In the genomic region with DNA sequence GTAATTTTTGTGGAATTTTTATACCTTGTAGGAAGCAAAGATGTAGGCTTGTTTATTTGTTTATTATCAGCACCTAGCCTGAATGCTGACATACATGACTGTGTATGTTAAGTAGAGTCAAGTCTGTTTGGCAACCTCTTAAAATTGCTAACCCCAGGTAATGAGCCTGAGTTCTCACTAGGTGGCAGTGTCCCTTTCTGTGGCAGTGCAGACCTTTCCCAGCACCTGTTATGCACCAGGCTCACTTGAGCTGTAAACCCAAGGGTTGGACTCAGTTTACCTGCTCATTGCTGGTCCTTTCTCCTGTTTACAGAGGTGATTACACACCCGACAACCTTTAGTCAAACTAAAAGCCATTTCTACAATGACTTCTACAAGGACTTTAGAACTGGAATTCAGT, we compare ENCODE assay signal across 8 mouse cellular contexts. TPM values are rescaled to one million over a fixed set of nuclear protein-coding genes. Genes with fewer than 3 reads are reported as not detected.
DNase-seq lines count a peak whose midpoint lies in the region; ATAC-seq and TF ChIP-seq lines count a peak whose summit lies in the region.
"Had no signal": no experiment of that assay in that cellular context is flagged by ENCODE, and none has a peak within 500 bp of the region (broad histone marks: within the 10 kb centered on the region; RNA-seq: fewer than 3 reads in every experiment).

No protein-coding gene starts in this region.

- H3K9ac ChIP-seq in neural tube, embryonic 12.5 days: no peak overlapping the region
- no peak overlapping the region for H3K9ac ChIP-seq in hindbrain, embryonic 14.5 days
- no peak overlapping the region for H3K9ac ChIP-seq in liver, postnatal 0 days (replicated peaks)
- H3K9ac ChIP-seq: hindbrain, embryonic 15.5 days had no signal

- POLR2A ChIA-PET in Patski (lab: Charles Lee): interaction anchor here (0.6 kb wide), 1 partner anchor 180 kb away, joined by 4 read pairs; no protein-coding TSS in a partner anchor

- 60% methylated on average over 1 of the region's 1 CpGs for WGBS in neural tube, embryonic 12.5 days
- 63% methylated on average over 1 of the region's 1 CpGs for WGBS in hindbrain, embryonic 14.5 days
- 19% methylated on average over 1 of the region's 1 CpGs for WGBS in liver, postnatal 0 days (ENCODE audit: insufficient replicate concordance)

- TF ChIP-seq EP300 in liver, postnatal 0 days (IDR thresholded peaks at IDR 0.05; ENCODE audit: low read depth): no peak

- H3K4me2 ChIP-seq in neural tube, embryonic 12.5 days (replicated peaks): no peak overlapping the region
- no peak overlapping the region for H3K4me2 ChIP-seq in hindbrain, embryonic 14.5 days (replicated peaks)
- no peak overlapping the region for H3K4me2 ChIP-seq in liver, postnatal 0 days (ENCODE audit: low read depth, low read length)
- H3K4me2 ChIP-seq: hindbrain, embryonic 15.5 days had no signal

- no peaks in the 10 kb centered on the region for H3K36me3 ChIP-seq in neural tube, embryonic 12.5 days
- H3K36me3 ChIP-seq in hindbrain, embryonic 14.5 days (replicated peaks; ENCODE audit: control insufficient read depth, insufficient read depth): peaks cover 11% of the 10 kb centered on the region
- H3K36me3 ChIP-seq in liver, postnatal 0 days (replicated peaks; ENCODE audit: insufficient read depth, low read length): no peaks in the 10 kb centered on the region

- ATAC-seq in neural tube, embryonic 12.5 days (ENCODE audit: low FRiP score, low read depth): peak; percentile 48; the same call in 1 of the 2 replicates
- no peak for ATAC-seq in Patski
- no peak for ATAC-seq in hindbrain, embryonic 14.5 days (ENCODE audit: low FRiP score)
- peak; percentile 64 for ATAC-seq in liver, postnatal 0 days

- peak; percentile 84 for TF ChIP-seq CTCF in Patski (IDR thresholded peaks at IDR 0.05)
- TF ChIP-seq CTCF in liver, postnatal 0 days (IDR thresholded peaks at IDR 0.05; ENCODE audit: low read depth): peak; percentile 91

- DNase-seq in neural tube, embryonic 10.5 days (ENCODE audit: extremely low spot score, low spot score): no peak
- DNase-seq in Patski (ENCODE audit: low read depth, low spot score): no peak
- DNase-seq in cerebellum, postnatal 36 days: peak; percentile 37 to 48
- DNase-seq in hindbrain, embryonic 14.5 days (ENCODE audit: low spot score): peak; percentile 76
- DNase-seq in liver, postnatal 0 days: peak; percentile 56
- DNase-seq in retina, postnatal 1 day: peak; percentile 76

- H3K9me3 ChIP-seq in neural tube, embryonic 12.5 days: no peaks in the 10 kb centered on the region
- no peaks in the 10 kb centered on the region for H3K9me3 ChIP-seq in hindbrain, embryonic 14.5 days (ENCODE audit: control insufficient read depth, low read length)
- no peaks in the 10 kb centered on the region for H3K9me3 ChIP-seq in liver, postnatal 0 days (ENCODE audit: low read length)
- H3K9me3 ChIP-seq: hindbrain, embryonic 15.5 days had no signal

- no peak overlapping the region for H3K27ac ChIP-seq in neural tube, embryonic 12.5 days
- no peak overlapping the region for H3K27ac ChIP-seq in hindbrain, embryonic 14.5 days
- H3K27ac ChIP-seq in liver, postnatal 0 days (ENCODE audit: low read depth): no peak overlapping the region
- H3K27ac ChIP-seq: hindbrain, embryonic 15.5 days had no signal

- no peaks in the 10 kb centered on the region for H3K27me3 ChIP-seq in neural tube, embryonic 12.5 days (replicated peaks)
- no peaks in the 10 kb centered on the region for H3K27me3 ChIP-seq in Patski
- H3K27me3 ChIP-seq in hindbrain, embryonic 14.5 days (ENCODE audit: control insufficient read depth, insufficient read depth, low read length): no peaks in the 10 kb centered on the region
- H3K27me3 ChIP-seq in liver, postnatal 0 days (ENCODE audit: insufficient read depth, low read length): no peaks in the 10 kb centered on the region
- H3K27me3 ChIP-seq: hindbrain, embryonic 15.5 days had no signal

- H3K4me1 ChIP-seq in neural tube, embryonic 12.5 days: no peaks in the 10 kb centered on the region
- H3K4me1 ChIP-seq in hindbrain, embryonic 14.5 days (replicated peaks; ENCODE audit: control insufficient read depth, insufficient read depth, low read length): peaks cover 3% of the 10 kb centered on the region; the same call in 1 of the 2 replicates
- H3K4me1 ChIP-seq in liver, postnatal 0 days (ENCODE audit: insufficient read depth): no peaks in the 10 kb centered on the region

- H3K4me3 ChIP-seq in neural tube, embryonic 12.5 days: no peak overlapping the region
- H3K4me3 ChIP-seq in hindbrain, embryonic 14.5 days (replicated peaks; ENCODE audit: low read length): no peak overlapping the region
- H3K4me3 ChIP-seq in liver, postnatal 0 days (ENCODE audit: low read depth, low read length): no peak overlapping the region
- H3K4me3 ChIP-seq: hindbrain, embryonic 15.5 days had no signal

- in situ Hi-C loops in Patski (cut with MboI; ENCODE audit: low pct_unique_long_range_greater_than_20kb): loop anchor here (5.0 to 25.0 kb wide), 2 partner anchors 195 to 1020 kb away; no protein-coding TSS in a partner anchor

- CTCF ChIA-PET in Patski (lab: Charles Lee): interaction anchor here (0.8 to 4.5 kb wide), 7 partner anchors 10 to 196 kb away, joined by 3 to 31 read pairs (median 4); no protein-coding TSS in a partner anchor

RNA-seq across cellular contexts. Expression of a gene that starts 40.3 kb away (rescaled TPM):
- 28.6 and 33.2 TPM in 2 replicates for polyA plus RNA-seq in neural tube, embryonic 12.5 days (2016; fragmentation: Nextera tagmentation; extraction: Ambion mirVana)
- polyA plus RNA-seq in Patski (2021): 21.1 TPM
- polyA plus RNA-seq in hindbrain, embryonic 14.5 days (2014; fragmentation: Nextera tagmentation; extraction: Ambion mirVana): 119 and 150 TPM in 2 replicates
- polyA plus RNA-seq in liver, postnatal 0 days (2015; fragmentation: Nextera tagmentation; extraction: Ambion mirVana): 2.3 and 2.6 TPM in 2 replicates

Comparison
In these comparisons a context has a peak if more than half of its experiments do, and no peak if none do; other contexts are left out.
1. ATAC-seq: peak in neural tube, embryonic 12.5 days (single experiment) and liver, postnatal 0 days (single experiment); none in Patski (single experiment) and hindbrain, embryonic 14.5 days (single experiment).
2. DNase-seq: peak in cerebellum, postnatal 36 days (2 of 2), hindbrain, embryonic 14.5 days (single experiment), liver, postnatal 0 days (single experiment) and retina, postnatal 1 day (single experiment); none in neural tube, embryonic 10.5 days (single experiment) and Patski (single experiment).